Mouse (Mus musculus): ENCODE data around the gene Eif2b2. TPM values are rescaled to one million over a fixed set of nuclear protein-coding genes. Genes with fewer than 3 reads are reported as not detected.

The Eif2b2 gene
- total RNA-seq, 2 experiments from 2014 or later, result 59.7 to 60.0 TPM

DNA sequence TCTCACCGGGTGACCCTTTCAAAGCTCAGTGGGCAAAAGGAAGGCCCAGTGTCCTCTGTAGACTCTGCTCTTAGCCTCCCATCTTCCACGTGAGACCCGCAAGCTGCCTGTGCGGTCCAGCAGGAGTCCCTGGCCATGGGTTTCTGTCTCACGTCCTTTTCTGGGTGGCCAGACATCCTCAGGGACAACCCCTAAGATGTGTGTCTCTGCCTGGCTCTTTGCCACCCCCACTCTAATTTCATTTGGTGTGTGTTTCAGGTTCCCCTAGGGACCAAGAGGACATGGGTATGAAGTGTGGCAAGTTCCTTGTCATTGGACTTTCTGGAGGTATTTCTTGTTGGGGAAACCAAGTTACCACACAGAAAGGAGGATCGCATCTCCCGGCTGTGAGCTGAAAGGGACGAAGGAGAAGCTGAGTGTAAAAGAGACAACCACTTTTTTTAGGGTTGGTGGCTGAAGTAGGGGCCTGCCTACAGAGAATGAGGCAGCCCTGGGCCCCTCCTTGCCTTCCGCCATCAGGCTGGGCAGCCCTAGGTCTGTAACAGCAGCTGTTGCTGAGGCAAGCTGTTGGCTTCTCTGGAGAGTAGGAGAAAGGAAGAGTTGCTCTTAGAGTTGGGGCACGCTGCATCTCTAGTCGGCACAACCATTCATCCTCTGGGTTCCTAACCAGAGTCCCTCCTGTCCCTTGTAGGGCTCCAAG is 25.2 kb upstream of the Eif2b2 start:
- no peak for DNase-seq (ENCODE audit: extremely low spot score in 1 of 2, low spot score in 1 of 2)

- DNase-seq (ENCODE audit: extremely low spot score in 1 of 2, low spot score in 1 of 2), result peak in 1 of 2 experiments; percentile 54
These were observed 24.7 kb upstream of the Eif2b2 start for GRCm38 (mm10) chr12:85194623-85195018.

DNA sequence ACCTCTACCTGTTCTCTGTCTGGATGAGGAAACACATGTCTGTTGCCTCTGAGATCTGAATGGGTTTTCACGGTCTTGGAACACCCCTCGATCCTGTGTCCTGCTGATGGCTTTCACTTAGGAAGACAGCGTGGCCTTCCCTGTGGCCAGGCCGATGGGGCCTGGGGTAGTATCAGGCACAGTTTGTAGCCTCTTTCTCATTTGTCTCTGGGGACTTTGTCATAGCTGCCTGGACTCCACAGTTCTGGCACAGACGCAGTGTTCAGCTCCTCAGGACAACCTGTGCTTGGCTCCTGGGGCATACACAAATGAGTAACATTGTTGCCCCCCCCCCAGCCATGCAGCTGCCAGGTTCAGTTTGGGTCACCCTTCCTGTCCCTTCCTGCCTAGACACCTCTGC is 24.2 kb upstream of the Eif2b2 start:
- no peak for DNase-seq (ENCODE audit: extremely low spot score in 1 of 2, low spot score in 1 of 2)

DNA sequence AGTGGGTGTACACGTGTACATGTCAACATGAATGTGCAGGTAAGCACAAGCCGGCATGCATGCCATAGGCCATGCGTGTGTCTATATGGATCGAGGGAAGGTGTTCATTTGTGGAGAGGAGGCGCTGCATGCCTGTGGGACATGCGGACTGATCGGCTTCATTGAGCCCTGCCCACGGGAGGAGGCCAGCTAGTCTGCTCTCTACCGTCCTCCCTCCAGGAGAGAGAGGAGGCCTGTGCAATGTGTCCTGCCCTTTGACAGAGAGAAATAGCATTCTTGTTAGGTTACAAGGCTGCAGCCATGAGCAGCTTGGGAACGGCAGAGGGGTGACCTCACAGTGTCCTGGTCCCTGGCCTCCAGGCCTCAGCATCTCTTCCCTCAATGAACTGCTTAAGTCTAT is 23.1 kb upstream of the Eif2b2 start:
- no peak for DNase-seq (ENCODE audit: extremely low spot score in 1 of 2, low spot score in 1 of 2)

GRCm38 (mm10) chr12:85197371-85197770 is 21.9 kb upstream of the Eif2b2 start:
- DNase-seq (ENCODE audit: extremely low spot score in 1 of 2, low spot score in 1 of 2), result no peak

- no peak for DNase-seq (ENCODE audit: extremely low spot score in 1 of 2, low spot score in 1 of 2)
These were observed 21.3 kb upstream of the Eif2b2 start for GRCm38 (mm10) chr12:85197936-85198335.

GRCm38 (mm10) chr12:85199954-85200353 is 19.3 kb upstream of the Eif2b2 start:
- no peak for DNase-seq (ENCODE audit: extremely low spot score in 1 of 2, low spot score in 1 of 2)

DNA sequence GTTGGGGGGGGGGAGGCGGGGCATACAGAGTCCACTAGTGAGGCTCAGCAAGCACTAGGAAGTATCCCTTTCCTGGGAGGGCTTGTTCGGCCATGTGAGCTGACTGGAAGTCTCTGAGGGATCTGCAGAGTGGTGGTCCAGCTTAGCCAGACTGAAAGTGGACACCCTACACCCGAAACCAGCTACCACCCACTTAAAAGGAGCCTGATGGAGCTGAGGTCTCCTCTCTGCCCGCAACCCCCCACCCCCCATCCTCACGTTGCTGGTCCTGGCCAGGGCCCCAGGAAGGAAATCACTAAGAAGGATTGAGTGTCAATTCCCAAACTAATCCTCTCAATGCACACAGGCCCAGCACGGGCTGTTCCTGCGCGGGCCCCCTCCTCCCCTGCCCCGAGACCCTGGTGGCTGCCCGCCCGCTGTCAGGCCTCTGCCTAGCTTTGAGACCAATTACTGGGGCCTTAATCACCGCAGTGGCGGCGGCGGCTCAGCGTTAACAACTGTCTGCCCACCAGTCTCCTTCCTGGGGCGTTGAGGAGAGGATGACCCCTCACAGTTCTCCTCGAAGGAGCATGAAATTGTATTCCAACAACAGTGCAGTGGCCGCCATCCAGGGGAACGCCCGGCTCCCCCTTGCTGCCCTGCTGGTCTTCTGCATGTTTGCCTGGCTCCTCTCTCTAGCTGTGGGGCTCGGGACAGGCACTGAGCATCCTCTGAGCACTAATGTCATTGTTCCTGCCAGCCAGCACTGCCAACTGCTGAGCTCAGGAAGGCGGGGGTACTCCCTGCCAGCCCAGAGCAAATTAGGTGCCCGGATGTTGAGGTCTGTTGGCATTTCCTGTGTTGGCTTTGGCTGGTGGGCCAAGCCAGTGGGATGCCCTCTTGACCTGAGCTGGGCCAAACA is 18.1 kb upstream of the Eif2b2 start:
- DNase-seq (ENCODE audit: extremely low spot score in 1 of 2, low spot score in 1 of 2), result no peak

- no peak for DNase-seq (ENCODE audit: extremely low spot score in 1 of 2, low spot score in 1 of 2)
These were observed 17.5 kb upstream of the Eif2b2 start for GRCm38 (mm10) chr12:85201830-85202147.

GRCm38 (mm10) chr12:85202191-85202590 is 17.1 kb upstream of the Eif2b2 start:
- DNase-seq (ENCODE audit: extremely low spot score in 1 of 2, low spot score in 1 of 2), result no peak

- no peak for DNase-seq (ENCODE audit: extremely low spot score in 1 of 2, low spot score in 1 of 2)
These were observed 15.6 kb upstream of the Eif2b2 start for GRCm38 (mm10) chr12:85203699-85204098.

DNA sequence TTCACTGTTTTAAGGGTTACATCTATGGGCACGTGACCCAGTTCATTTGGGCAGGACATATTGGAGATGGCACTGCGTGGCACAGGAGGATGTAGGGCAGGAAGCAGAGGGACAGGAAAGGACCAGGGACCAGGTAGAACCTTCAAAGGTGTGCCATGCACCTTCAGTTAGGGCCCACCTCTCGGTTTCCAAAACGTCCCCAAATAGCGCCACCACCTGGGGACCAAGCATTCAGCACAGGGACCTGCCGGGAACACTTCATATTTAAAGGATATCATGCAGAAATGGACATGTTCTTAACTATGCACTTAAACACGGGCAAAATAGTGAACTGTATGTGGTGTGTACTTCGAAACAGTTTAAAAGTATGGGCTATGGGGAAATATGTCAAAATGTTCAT is 15.2 kb upstream of the Eif2b2 start:
- no peak for DNase-seq (ENCODE audit: extremely low spot score in 1 of 2, low spot score in 1 of 2)

DNA sequence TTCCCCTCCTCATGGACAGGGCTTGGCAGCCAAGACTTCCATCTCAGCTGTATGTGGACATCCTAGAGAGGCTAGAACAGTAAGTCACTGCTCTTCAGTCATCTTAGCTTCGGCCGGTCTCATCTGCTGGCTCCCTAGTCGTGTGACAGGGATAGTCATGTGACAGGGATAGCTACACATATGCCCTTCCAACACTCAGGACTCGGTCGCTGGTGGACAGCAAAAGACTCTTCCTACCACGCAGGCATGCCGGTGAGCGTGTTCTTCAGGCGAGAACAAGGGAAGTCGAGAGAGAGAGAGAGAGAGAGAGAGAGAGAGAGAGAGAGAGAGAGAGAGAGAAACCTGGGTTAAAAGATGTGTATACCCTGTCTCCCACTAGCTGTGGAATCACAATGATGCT is 13.9 kb upstream of the Eif2b2 start:
- no peak for DNase-seq (ENCODE audit: extremely low spot score in 1 of 2, low spot score in 1 of 2)

GRCm38 (mm10) chr12:85208687-85209199 is 10.5 kb upstream of the Eif2b2 start:
- no peak for DNase-seq (ENCODE audit: extremely low spot score in 1 of 2, low spot score in 1 of 2)

DNA sequence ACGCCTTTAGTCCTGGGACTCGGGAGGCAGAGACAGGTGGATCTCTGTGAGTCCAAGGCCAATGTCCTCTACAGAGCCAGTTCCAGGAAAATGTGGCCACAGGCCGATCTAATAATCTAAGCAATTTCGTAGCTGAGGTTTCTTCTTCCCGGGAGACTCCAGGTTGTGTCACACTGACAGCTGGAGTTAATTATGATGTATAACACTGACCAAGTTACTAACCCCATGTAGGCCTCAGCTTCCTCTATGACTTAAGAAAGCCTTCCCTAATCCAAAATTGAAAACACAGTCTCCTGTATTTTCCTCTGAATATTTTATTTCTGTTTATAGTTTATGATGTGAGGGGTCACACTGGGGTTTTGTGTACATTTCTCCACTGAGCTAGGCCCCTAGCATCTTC is 4.2 kb upstream of the Eif2b2 start:
- DNase-seq (ENCODE audit: extremely low spot score in 1 of 2, low spot score in 1 of 2), result no peak

DNA sequence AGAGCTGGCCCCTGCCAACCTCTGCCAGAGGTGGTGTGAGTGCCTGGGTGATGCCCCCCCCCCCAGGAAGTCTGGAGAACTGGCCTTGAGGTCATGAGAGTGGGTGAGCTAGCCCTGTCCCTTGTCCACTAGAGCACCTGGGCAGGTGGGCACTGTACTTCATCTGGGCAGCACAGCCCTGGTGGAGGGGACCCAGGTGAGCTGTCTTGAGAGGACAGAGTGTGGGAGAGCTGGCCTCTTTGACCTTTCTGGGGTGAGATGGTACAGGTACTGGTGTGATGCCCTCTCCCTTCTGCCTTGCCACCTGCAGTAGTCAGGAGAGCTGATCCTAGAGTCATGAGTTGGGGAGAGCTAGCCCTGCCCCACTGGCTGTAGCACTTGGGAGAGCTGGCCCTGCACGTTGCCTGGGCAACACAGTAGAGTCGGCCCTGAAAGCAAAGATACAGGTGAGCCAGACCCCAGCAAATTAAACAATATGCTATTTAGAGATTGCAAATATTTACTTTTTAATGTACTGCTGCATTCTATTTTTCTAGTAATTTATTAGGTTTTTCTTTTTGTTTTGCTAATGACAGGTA is 1.5 kb upstream of the Eif2b2 start:
- no peak for DNase-seq (ENCODE audit: extremely low spot score in 1 of 2, low spot score in 1 of 2)

DNA sequence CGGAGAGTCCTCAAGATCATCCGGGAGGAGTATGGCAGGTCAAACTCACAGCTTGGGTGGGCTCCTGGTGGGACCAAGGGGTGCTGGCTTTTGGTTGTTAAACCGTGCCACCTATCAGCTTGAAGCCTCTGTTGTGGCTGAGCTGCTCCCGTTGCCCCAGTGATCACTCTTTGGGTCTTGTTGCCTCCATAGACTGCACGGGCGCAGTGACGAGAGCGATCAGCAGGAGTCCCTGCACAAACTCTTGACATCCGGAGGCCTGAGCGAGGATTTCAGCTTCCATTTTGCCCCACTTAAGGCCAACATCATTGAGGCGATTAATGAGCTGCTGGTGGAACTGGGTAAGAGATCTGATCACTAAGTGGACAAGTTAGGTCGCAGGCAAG is 617 bp downstream of the Eif2b2 start:
- no peak for DNase-seq (ENCODE audit: extremely low spot score in 1 of 2, low spot score in 1 of 2)

DNA sequence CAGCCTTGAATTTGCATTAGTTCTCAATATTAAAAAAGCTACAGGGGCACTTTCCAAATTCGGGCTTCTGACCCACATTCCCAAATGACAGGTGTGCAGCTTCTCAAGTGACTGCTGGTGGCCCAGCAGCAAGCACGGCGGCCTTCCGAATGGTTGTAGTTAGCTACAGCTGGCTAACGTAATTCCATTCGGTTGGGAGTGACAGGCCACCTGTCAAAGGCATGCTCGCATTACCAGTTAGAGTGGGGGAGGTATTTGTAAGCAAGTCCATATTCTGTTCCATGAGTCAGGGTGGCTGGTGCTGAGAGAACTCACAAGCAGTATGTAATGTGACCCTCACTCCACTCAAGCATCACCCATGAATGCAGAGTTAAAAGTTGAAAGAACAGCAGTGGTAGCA is 7.9 kb downstream of the Eif2b2 start:
- DNase-seq (ENCODE audit: extremely low spot score in 1 of 2, low spot score in 1 of 2), result no peak

DNA sequence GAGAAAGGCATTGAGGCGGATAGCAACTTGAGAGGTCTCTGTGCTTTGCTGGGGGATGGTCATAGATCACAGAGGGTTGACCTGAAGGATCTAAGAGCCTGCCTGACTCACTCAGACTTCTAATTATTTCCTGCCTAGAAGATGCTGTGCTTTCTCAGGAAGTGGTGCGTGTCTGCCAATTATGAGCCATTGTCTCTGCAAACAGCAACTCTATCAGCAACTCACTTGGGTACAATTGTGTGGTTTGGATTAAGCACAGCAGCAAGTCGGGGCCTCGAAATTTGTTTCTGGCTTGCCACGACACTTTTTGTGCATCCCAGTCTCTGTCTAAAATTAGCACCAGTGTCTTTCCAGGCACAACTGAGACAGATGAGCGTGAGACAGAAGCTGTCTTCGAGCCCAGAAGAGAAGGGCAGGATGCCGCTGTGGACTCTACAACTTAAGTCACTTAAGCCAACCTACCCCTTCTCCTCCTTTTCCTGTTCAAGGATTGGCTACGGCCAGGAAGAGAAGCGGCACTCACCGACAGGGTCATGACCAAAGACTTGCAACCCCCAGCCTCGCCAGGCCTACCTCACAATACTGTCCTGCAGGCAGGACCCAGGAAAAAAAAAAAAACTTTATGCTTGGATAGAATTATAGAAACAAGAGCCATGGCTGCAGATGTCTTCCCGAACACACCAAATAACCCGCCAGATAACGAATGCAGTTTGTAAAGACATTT is 8.8 kb downstream of the Eif2b2 start:
- no peak for DNase-seq (ENCODE audit: extremely low spot score in 1 of 2, low spot score in 1 of 2)

DNA sequence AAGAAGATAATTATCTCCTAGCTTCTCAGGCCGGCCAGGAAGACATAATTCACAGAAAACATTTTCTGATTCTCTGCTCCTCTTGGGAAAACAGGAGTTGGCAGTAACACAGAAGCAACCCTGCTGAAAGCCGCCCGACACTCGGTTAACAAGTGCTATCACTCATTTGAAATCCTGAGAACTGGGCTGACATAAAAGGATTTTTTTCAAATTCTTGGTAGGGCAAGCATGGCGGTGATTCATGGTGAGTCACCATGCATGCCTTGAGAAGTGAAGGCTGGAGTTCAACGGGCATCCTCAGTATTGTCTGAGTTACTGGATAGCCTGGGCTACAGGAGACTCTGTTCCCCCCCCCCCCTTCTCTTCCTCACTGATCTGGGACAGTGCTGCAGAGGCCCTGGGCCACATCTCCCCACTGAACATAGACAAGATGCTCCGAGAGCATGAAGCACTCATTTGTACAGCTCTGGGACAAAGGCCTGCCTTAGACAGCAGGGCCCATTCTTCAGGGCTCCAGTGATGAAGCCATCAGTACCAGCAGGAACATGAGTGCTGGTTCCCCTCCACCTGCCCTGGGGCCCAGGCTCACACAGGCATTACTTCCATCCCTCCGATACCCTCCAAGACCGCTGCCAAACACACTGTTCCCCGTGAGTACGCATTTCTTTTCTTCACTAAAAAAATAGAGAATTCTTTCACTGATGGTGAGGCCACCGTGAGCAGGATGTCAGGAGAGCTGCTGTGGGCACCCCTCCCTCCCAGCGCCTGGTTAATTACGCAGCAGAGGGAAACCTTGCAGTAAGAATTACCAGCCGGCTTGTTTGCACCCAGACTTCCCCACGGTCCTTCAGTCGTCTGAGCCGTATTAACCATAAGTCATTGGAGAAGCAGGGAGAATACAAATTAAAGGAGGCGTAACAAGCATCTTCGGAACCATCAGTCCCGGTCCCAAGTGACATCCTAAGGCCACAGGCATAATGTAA is 14.4 kb downstream of the Eif2b2 start:
- no peak for DNase-seq (ENCODE audit: extremely low spot score in 1 of 2, low spot score in 1 of 2)
